Mouse (Mus musculus): Measurements from ENCODE around the gene Fam104a.

DNA sequence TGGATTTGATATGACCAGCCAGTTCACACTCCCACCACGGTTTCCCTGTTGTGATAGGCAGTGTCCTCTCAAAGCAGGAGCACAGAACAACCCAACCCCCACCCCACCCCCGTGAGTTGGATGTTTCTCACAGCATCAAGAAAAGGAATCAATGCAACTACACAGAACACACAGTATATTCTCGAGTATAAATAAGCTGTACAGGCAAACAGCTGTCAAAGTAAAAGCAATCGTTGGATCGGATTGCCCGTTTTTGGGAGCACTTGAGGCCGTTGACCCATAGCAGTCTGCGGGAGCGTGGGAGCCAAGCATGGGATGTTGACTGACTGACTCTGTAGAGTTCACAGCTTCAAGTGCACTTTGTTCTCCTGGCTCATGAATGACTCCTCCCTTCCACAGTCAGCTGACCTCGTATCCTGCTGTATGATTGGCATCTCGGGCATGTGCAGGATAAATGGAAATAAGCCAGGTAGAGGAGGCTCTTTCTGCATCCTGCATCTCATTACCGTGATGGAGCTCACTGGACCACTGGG lies 14.1 kb upstream of the Fam104a start:
- no peak for TF ChIP-seq GATA1 (IDR thresholded peaks at IDR 0.05; ENCODE audit: borderline replicate concordance, low read length)
- no peak for TF ChIP-seq FLI1 (IDR thresholded peaks at IDR 0.05; ENCODE audit: low read length)
